Mouse (Mus musculus) kidney, adult 2 months (tissue): ENCODE data around the gene Il17rb. TPM values are rescaled to one million over a fixed set of nuclear protein-coding genes. Genes with fewer than 3 reads are reported as not detected.

ENCODE experiments used
- DNase-seq: peaks from one replicate; pipeline ENCODE4 v3.0.0; 2021
- H3K27ac ChIP-seq: fragments of 200-500 bp; 2 replicates; pipeline ENCODE4 v1.5.1; 2012; ENCODE audit warnings: low read depth, low read length, control low read depth, inconsistent platforms; ENCODE audit not compliant: insufficient read depth
- H3K27me3 ChIP-seq: fragments of 200-500 bp; replicated peaks from 2 replicates; pipeline ENCODE4 v1.6.1; 2012; ENCODE audit warnings: mild to moderate bottlenecking, moderate library complexity, low read length, inconsistent platforms; ENCODE audit not compliant: control insufficient read depth, insufficient read depth
- H3K36me3 ChIP-seq: fragments of 200-500 bp; 2 replicates; pipeline ENCODE4 v1.6.1; 2012; ENCODE audit warnings: mild to moderate bottlenecking, moderate library complexity, low read length, inconsistent platforms; ENCODE audit not compliant: control insufficient read depth, insufficient read depth
- H3K4me1 ChIP-seq: fragments of 200-500 bp; 2 replicates; pipeline ENCODE4 v1.6.1; 2011; ENCODE audit warnings: low read length; ENCODE audit not compliant: control insufficient read depth, insufficient read depth
- H3K4me3 ChIP-seq: fragments of 200-500 bp; 2 replicates; pipeline ENCODE4 v1.5.1; 2011; ENCODE audit warnings: mild to moderate bottlenecking, low read depth, low read length, control low read depth; ENCODE audit not compliant: insufficient read depth
- CTCF ChIP-seq: fragments of 200-500 bp; conservative IDR thresholded peaks from 2 replicates; pipeline ENCODE4 v1.5.1; 2011; ENCODE audit warnings: low read depth, mild to moderate bottlenecking, control low read depth, low read length, moderate library complexity, mixed read lengths; ENCODE audit not compliant: insufficient read depth, insufficient read length
- POLR2A ChIP-seq: fragments of 200-500 bp; IDR thresholded peaks from one replicate; pipeline ENCODE4 v1.6.1; 2011; ENCODE audit warnings: low read depth, low read length, control low read depth
- WGBS: fragments of 180-500 bp; shearing (Covaris S2); methylation state at CpG from one replicate; pipeline ENCODE4 v1.1.7; 2018; 5-methylcytosine and 5-hydroxymethylcytosine counted together
- polyA plus RNA-seq: library from polyadenylated mRNA; depleted of rRNA; stranded (reverse); fragments of >200 nt; gene quantifications from 2 replicates; pipeline ENCODE4 v1.2.3, GENCODE M21; 2012; rRNA removed

Gene Il17rb
- 6.7 and 7.3 TPM in 2 replicates for polyA plus RNA-seq

DNA sequence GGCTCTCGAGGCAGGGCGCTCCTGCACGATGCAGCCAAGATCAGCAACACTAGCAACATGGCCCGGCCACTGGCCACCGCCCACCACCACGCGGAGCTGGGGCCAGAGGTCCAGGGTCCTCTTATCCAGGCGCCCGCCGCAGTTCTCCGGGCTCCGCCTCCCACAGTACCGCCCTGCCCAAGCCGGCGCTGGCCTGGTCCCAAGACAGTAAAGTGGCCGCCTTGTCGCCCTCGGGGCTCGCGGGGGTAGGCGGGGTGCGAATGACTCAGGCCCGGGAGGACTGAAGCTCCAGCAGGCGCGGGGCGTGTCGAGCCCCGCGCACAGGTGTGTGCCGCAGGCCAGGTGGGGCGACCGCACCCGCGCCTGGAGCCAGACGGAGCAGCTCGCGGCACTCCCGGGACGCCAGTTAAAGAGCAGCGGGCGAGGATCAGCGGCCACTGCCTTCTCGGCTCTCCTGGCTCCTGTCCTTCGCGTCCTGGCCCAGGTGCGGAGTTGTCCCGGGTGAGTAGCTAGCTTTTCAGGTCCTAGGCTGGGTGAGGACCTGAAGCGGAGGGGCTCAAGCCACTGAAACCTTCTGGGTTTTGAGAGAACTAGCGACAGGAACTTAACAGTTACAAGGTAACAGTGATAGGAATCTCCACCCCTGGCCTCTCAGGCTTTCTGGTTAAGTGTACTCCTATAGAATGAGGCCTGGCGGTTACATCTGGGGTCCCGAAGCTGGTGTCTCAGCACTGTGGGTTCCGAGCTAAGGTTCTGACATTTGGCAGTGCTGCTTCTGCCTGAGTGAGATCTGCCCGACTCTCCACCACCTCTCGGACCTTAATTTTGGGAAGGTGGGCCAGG, at the start of gene Il17rb, which contains the start of gene Chdh:
Gene Il17rb, minus strand, starts transcription at position 164 of the 843 bp plus-strand sequence.
Gene Chdh, plus strand, starts transcription at position 291 of the 843 bp plus-strand sequence.
- H3K36me3 ChIP-seq = no peaks in the 10 kb centered on the region; the same call in 1 of the 2 replicates
- peak within 1 kb of the TSS; percentile 98 for H3K27ac ChIP-seq
- TF ChIP-seq POLR2A (no peak), CTCF (no peak)
- H3K4me1 ChIP-seq = peaks cover 25% of the 10 kb centered on the region
- 6% methylated on average over 54 of the region's 54 CpGs for WGBS
- H3K4me3 ChIP-seq = peak within 1 kb of the TSS; percentile 77
- peak; percentile 93 for DNase-seq
- no peaks in the 10 kb centered on the region for H3K27me3 ChIP-seq

DNA sequence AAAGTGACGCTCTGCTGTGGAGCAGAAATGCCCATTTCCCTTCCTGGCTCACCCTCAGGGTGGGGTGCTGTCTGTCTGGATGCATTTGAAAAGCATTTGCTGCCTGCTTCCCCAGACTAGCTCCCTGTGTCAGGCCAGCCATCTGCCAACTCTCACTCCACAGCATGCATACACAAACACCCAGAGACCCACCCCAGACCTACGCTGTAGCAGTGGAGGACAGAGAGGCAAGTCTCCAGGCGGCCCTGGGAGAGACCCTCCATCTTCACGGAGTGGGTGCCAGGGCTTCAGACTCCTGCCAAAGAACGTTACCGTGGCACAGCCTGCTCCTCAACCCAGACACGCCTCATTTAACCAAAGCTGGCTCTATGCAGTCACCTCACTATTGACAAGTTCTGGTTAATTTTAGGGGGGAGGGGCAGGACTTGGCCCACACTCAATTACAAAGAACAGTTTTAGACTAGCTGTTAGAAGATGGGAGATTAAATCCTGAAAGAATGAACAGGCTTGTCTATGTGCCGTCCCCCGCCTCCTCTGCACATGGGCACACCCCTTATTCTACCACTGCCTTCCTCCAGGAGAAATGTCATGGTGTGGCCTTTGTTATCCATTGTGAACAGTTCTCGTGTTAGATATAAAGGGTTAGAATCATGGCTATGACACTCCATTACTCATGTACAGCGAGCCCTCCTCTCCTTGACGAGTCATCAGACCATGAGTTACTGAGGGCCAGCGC, 47.5 kb upstream of the Il17rb start:
- Histone ChIP-seq H3K36me3 (no peaks in the 10 kb centered on the region), H3K4me3 (no peak overlapping the region), H3K4me1 (peaks cover 4% of the 10 kb centered on the region; the same call in 1 of the 2 replicates), H3K27me3 (no peaks in the 10 kb centered on the region), H3K27ac (no peak overlapping the region)
- DNase-seq = peak; percentile 65
- 48% methylated on average over 13 of the region's 13 CpGs for WGBS
- no peak for TF ChIP-seq POLR2A
- no peak for TF ChIP-seq CTCF

- Histone ChIP-seq H3K4me1 (peaks cover 7% of the 10 kb centered on the region; the same call in 1 of the 2 replicates), H3K27me3 (no peaks in the 10 kb centered on the region), H3K4me3 (no peak overlapping the region), H3K27ac (no peak overlapping the region), H3K36me3 (no peaks in the 10 kb centered on the region)
- no peak for TF ChIP-seq CTCF
- no peak for TF ChIP-seq POLR2A
- 61% methylated on average over 7 of the region's 7 CpGs for WGBS
- no peak for DNase-seq
Measured at GRCm38 (mm10) chr14:30054922-30055321, 46.2 kb upstream of the Il17rb start.

GRCm38 (mm10) chr14:30050280-30050679, 41.6 kb upstream of the Il17rb start:
- WGBS = 64% methylated on average over 8 of the region's 8 CpGs

GRCm38 (mm10) chr14:30048049-30048448, 39.4 kb upstream of the Il17rb start:
- peaks cover 18% of the 10 kb centered on the region for H3K4me1 ChIP-seq
- 94% methylated on average over 3 of the region's 3 CpGs for WGBS
- H3K27me3 ChIP-seq = no peaks in the 10 kb centered on the region
- H3K27ac ChIP-seq = no peak overlapping the region
- DNase-seq = no peak
- TF ChIP-seq POLR2A (no peak), CTCF (no peak)
- H3K36me3 ChIP-seq = no peaks in the 10 kb centered on the region
- no peak overlapping the region for H3K4me3 ChIP-seq

More at GRCm38 (mm10) chr14:30050280-30050679, 41.6 kb upstream of the Il17rb start:
- TF ChIP-seq POLR2A (no peak), CTCF (no peak)
- Histone ChIP-seq H3K27me3 (no peaks in the 10 kb centered on the region), H3K4me3 (no peak overlapping the region), H3K4me1 (peaks cover 18% of the 10 kb centered on the region), H3K27ac (peak overlapping the region; percentile 81), H3K36me3 (no peaks in the 10 kb centered on the region)
- peak; percentile 75 for DNase-seq

- no peaks in the 10 kb centered on the region for H3K27me3 ChIP-seq
- 51% methylated on average over 4 of the region's 4 CpGs for WGBS
- H3K4me1 ChIP-seq = peaks cover 18% of the 10 kb centered on the region
- no peaks in the 10 kb centered on the region for H3K36me3 ChIP-seq
- no peak for TF ChIP-seq CTCF
- no peak for TF ChIP-seq POLR2A
- H3K4me3 ChIP-seq = no peak overlapping the region
- H3K27ac ChIP-seq = no peak overlapping the region
- peak; percentile 86 for DNase-seq
Measured at GRCm38 (mm10) chr14:30046976-30047375, 38.3 kb upstream of the Il17rb start.
